Mouse (Mus musculus): Measurements from ENCODE around the gene Apopt1.

DNA sequence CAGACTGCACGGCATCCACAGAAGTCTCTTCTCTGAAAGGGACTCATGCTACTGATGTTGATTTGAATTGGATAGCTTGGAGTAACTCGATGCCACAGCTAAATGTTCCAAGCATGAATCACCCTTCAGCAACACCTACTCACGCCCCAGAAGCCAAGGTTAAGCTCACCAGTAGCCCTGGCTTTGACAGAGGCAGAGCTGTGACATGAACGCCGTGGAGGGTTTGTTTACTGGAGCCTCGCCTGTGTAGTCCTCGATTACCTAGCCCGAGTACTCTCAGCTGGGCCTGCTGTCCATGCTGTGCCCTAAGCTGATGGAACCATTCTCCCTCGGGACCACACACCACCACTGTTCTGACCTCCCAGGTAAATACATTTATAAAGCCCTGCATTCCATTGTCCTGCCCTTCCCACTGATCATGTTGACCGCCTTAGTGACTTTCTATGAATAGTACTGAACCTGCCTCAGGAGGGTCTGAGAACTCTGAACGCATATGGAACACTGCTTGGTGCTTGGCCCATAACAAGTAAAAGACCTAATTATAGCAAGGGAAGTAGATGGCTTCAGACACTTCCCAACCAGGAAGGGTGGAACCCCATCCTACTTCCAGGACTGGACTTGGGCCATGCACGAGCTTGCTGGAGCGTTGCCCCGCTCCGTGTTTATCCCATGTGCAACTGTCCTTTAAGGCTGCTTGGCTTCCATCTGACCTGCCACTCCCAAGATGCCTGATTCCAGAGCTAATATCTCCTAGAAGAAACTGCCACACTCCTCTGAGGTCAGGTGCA is 7.7 kb upstream of the Apopt1 start:
- TF ChIP-seq CTCF (IDR thresholded peaks at IDR 0.05; ENCODE audit: low read depth) (no peak), EP300 (IDR thresholded peaks at IDR 0.05; ENCODE audit: low read depth) (no peak)
